Mouse (Mus musculus) CD4-positive, CD25-positive, alpha-beta regulatory T cell, adult 4 months (primary cell): ENCODE results near the gene Rimkla. TPM values are rescaled to one million over a fixed set of nuclear protein-coding genes. Genes with fewer than 3 reads are reported as not detected.

Experiments used
- ATAC-seq: one replicate; pipeline ENCODE4 v1.8.0; 2017
- polyA plus RNA-seq, 2 experiments: library from polyadenylated mRNA; unstranded; fragments of 100-300 nt; shearing (Covaris generic); gene quantifications; one replicate each; pipeline ENCODE4 v1.2.1; 2017

Gene Rimkla
- polyA plus RNA-seq, 2 experiments from 2014 or later = 0.11 TPM; not detected in 1

- ATAC-seq = no peak
Measured at GRCm38 (mm10) chr4:119417270-119417669, 75.2 kb downstream of the Rimkla start.

Other genes starting within 250 kb of the Rimkla start
- not detected for gene Cldn19, start 237.2 kb downstream of the Rimkla start, polyA plus RNA-seq
- 100 to 1,000 TPM; 152 to 163 TPM for gene Ybx1, start 198.0 kb downstream of the Rimkla start, polyA plus RNA-seq
- gene Ppih, start 172.1 kb downstream of the Rimkla start, polyA plus RNA-seq = 10 to 100 TPM; 30.4 to 45.3 TPM
- gene Ccdc30, start 77.1 kb downstream of the Rimkla start, polyA plus RNA-seq = 1 to 10 TPM; 7.2 to 8.0 TPM
- gene Ppcs, start 70.2 kb downstream of the Rimkla start, polyA plus RNA-seq = 10 to 100 TPM; 54.7 to 60.9 TPM
- gene Zmynd12, start 69.8 kb downstream of the Rimkla start, polyA plus RNA-seq = under 1 TPM in 1 of 2 experiments, not detected in 1; 0.43 TPM
- gene Foxj3, start 44.4 kb upstream of the Rimkla start, polyA plus RNA-seq = 10 to 100 TPM; 12.5 to 12.6 TPM
- 1 to 10 TPM; 2.3 to 5.2 TPM for gene Frg2f1, start 46.9 kb upstream of the Rimkla start, polyA plus RNA-seq
- gene Guca2a, start 145.1 kb upstream of the Rimkla start, polyA plus RNA-seq = not detected
- not detected for gene Guca2b, start 166.3 kb upstream of the Rimkla start, polyA plus RNA-seq
- 10 to 100 TPM; 19.6 to 23.1 TPM for gene Hivep3, start 241.2 kb upstream of the Rimkla start, polyA plus RNA-seq